Mouse (Mus musculus): ENCODE measurements around the gene Sox4.
A peak's percentile ranks its signal among the peaks of the same experiment; 100 is the strongest.

The Sox4 gene

DNA sequence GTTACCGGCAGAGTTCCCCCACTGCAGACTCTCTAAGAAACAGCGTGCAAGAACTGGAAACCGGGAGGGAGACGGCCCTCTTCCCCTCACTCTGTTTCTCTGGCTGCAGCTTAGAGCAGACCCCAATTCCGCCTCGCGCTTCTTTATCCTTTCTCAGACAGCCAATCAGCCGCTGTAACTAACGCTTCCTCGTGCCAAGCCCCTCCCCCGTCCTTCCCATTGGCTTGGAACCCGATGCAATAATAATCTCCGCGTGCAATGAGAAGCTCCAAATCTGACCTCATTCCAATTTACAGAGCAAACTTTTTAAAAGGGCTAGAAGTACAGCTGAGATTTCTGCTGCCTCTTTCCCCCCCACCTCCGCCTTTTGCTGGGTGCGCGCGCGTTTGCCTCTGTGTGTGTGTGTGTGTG lies at the start of gene Sox4:
Gene Sox4 (minus strand): TSS at position 133 of the 411 bp plus-strand sequence.
- DNase-seq (ENCODE audit: low read depth, low spot score), result peak; percentile 98

DNA sequence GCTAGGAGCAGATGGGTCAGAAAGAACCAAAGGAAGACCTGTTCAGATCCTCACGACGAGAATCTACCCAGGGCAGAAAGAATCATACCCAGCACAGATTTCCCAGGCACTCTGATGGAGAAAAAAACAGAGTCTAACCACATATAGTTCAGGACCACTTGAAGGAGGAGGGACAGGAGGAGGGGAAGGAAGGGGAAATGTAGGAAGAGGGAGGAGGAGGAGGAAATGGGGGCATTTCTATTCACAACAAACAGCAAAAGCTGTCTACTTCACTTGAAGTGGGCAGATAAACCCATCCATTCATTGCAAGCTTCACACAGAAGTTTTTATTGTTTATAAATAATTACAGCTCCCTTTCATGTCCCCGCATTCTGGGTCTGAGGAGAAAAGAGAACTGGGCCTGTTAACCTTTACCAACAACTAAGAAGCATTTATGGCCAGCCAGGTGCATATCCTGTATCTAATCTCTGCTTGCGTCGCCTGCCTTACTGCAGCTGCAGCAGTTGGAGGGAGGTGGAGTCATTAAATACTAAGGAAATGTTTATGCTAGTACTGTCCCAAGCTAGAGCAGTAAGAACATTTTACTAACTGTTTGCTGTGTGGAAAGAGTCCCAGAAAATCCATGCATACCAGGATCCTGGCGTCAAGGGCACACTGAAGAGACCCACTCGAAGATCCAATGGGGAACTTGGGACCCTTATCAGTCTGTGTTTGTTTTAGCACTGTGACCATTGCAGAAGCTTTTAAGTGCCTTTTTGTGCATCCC lies 38.6 kb upstream of the Sox4 start:
- DNase-seq (ENCODE audit: low read depth, low spot score), result no peak

DNA sequence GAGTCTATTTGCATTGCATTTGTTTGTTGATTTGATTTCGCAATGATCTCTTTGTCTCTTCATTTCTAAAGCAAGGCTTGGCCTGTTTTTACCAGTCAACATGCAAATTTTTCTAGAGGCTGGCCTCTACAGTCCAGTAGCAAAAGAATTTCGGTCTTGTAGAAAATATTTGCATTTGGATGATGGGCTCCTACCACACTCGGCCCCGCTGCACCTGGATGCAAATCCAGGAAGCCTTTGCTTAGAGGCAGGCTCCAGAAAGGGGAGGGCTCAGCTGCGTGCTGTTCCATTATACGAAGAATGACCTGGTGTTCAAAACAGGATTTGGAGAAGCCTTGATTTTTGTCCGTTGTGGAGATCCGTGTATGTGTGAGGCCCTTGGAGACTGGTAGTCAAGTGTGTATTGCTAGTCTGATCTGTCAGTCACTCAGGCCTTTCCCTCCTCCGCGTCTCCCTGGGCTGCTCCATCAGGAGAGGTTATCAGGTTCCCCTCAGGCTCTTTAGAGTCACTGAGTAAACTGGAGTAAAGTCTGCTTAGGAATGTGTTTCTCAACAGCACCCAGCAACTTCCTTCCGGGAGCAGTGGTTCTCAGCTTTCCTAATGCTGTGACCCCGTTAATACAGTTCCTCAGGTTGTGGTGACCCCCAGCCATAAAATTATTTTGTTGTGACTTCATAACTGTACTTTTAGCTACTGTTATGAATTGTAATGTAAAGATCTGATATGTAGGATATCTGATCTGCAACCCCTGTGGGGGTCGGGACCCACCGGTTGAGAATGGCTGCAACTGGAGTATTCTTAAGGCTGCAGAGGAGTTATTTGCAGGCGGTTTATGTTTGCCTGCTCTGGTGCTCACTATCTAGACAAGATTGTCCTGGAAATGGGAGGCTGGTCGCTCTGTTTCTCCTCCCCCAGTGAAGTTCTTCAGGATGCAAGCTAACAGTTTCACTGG lies 35.5 kb upstream of the Sox4 start:
- no peak for DNase-seq (ENCODE audit: low read depth, low spot score)

DNA sequence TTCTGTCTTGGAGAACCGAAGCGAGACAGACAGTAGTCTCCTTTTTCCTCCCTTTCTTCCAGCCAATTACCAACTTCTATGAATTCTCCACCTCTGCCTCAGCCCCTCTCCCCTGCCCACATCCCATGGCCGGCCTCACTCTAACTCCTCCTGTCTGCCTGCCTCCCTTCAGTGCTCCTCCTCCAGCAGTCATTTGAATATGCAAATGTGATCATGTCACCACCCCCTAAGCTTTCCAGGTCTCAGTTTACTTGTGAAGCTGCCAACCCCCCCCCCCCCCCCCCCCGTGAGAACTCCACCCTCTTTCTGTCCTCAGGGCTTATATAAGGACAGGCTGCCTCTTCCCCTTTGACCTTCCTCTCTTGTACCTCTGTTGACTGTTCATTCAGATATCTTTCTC lies 27.2 kb upstream of the Sox4 start:
- DNase-seq (ENCODE audit: low read depth, low spot score), result no peak

DNA sequence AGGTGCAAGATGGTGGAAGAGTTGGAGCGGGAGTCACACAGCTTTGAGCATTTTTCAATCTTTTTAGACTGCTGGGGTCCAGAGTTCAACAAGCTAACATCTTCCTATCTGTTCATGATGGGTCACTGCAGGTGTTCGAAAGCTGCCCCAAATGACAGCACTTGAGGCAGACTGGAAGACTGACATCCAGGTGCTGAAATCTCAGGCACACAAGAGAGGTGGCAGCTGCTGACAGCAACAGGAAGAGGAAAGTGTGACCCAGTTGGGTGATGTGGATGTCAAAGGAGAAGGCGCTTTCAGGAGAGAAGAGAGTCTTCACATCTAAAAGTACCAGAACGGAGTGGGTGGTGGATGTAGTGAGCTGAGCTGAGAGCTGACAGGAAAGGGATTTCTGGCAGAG lies 21.5 kb upstream of the Sox4 start:
- no peak for DNase-seq (ENCODE audit: low read depth, low spot score)

DNA sequence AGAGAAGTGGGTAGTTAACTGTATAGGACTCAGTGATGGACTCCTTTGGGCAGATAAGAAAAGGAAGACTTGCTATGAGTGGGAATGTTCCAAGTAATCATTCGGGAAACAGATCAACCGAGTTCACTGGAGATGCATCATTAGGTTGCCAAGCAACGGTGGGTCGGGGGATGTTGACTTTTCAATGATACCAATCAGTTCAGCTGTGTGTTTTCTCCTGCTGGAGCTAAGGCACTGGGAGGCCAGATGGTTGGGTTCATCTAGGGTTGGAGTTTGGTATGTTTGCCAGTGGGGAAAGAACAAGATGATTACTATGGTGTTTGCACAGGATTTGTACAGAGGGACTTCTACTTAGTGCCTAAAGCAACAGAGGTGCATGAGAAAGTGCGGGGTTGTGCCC lies 21.1 kb upstream of the Sox4 start:
- no peak for DNase-seq (ENCODE audit: low read depth, low spot score)

DNA sequence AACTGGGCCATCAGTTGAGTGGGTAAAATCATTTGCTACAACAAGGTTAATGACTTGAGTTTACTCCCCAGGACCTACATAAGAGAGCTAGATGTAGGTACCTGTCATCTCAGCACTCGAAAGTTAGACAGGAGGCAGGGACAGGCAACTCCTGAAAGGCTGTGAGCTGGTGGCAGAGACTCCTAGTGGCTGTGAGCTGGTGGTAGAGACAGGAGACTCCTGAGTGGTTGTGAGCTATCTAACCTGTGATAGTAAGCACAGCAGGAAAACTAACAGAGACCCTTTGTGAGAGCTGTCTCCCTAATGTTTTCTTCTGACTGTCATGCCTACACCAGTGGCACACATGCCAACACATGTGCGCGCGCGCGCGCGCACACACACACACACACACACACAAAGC lies 7.4 kb upstream of the Sox4 start:
- DNase-seq (ENCODE audit: low read depth, low spot score), result no peak

DNA sequence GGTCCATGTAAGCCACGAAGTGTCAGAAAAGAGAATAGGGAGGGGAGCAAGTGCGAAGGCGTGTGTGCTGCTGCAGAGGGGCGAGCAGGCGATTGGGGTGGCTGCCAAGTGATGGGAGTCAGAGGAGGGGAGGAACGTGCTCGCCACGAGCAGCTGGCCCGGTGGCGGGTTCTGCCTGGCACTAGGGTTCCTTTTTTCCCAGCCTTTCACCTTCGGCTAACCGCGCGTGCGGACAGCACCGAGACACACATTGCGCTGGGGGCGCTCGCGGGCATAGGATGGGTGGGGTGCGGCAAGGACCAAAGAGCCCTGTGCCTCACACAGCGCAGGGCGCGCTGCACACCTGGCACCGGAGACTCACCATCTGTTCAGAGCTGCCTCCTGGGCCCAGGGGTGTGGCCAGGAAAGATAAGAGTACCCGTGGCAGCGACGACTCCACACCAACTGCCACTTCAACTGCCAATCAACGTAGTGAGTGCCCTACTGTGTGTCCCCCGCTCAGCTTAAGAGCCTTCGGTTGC lies 6.0 kb upstream of the Sox4 start:
- DNase-seq (ENCODE audit: low read depth, low spot score), result peak; percentile 85

DNA sequence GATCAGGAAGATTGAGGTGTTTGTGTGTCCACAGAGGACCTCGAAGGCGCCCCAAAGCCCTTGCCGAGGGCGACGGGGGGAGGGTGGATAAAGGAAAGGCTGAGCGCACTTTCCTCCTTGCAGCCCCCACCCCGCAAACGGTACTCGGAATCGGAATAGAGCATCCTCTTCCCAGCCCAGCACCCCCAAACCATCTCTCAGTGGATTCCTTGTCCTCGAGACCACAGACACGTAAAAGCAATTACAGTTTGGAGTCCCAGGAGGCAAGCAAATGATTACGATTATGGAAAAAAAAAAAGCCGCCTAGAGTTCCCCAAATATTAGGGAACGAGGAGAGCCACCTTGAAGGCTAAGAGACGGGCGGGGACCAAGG lies 5.5 kb upstream of the Sox4 start:
- no peak for DNase-seq (ENCODE audit: low read depth, low spot score)

DNA sequence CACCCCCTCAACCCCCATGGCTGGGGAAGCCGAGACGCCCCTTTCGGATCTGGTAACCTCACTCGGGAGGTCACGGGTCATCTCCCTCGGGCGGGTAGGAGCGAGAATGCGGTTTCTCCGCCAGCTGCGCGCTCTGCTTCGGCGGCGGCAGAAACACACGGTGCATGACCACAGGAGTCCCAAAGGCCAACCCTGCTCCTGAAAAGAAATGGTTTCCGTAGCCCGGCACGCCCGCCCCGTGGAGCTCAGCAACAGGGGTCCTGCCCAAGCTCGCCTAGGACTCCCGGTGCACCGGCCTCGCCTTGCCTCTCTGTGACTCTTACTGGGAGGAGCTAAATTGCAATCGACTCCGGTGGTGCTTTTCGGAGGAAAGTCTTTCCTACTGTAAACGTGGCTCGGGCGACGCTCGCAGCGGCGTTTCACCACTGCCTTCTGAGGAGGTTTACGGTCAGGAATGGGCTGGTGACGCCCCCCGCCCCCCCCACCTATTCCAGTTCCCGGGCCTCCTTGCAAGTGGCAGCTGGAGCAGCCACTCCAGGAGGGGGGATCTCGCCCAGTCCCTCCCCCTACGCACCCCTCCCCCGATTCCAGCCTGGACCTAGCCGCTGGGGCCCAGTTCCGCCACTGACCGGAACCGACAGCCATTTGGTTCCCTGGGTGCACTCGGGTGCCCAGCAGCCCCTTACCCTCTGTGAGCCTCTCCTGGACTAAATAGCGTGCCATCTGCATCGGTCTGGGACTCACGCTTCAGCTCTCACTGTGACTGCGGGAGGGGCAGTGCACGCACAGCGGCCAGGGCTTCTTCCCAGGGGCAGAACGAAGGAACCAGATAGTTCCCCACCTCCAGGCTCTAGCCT lies 4.9 kb upstream of the Sox4 start:
- peak; percentile 89 for DNase-seq (ENCODE audit: low read depth, low spot score)

DNA sequence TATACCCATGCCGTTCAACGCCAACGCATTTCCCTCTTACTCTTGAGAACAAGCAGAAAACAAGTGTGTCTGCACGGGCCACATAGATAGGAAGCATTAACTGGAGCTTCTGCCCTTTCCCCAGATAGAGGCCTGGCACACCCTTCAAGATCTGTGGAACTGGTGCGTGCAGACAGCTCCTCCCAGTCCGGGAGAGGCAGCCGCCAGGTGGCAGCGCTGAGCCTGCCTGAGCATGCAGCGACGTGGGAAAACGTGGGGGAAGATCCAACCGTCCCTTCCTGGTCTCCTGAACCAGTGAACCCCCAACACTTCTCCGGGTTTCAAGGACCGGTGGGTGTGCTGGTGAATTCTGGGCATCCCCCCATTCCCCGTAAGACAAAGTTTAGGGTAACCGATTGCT lies 4.3 kb upstream of the Sox4 start:
- peak; percentile 96 for DNase-seq (ENCODE audit: low read depth, low spot score)

DNA sequence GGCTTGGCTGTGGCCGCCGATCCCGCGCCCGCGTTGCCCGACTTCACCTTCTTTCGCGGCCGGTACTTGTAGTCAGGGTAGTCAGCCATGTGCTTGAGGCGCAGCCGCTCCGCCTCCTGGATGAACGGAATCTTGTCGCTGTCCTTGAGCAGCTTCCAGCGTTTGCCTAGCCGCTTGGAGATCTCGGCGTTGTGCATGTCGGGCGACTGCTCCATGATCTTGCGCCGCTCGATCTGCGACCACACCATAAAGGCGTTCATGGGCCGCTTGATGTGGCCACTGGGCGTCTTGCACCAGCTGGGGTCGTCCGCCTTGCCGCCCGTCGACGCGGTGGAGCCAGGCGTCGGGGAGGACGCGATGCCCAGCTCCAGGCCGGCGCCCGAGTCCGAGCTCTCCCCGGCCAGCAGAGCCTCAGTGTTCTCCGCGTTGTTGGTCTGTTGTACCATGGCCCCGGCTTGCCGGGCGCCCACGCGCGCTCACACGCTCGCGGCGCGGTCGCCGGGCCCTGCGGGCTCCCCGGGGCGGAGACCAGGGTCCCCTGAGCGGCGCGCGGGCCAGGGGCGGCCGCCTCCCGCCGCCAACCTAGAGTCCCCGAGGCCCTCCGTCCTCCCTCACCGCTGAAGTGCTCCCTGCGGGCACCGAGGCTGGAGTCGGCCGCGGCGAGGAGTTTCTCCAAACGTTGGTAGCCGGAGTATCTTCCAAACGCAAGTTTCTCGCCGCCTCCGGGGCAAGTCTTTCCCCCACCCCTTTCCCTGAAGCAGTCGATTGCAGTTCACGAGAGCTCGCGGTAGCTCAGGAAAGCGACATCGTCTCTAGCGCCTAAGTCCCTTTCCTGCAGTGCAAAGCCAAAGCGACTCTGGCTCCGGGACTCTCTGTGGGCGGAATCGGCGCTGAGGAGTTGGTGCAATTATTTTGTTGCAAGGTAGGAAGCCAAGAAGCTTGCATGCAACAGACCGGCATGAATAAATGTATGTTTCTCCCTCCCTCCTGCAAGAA lies 639 bp downstream of the Sox4 start:
- DNase-seq (ENCODE audit: low read depth, low spot score), result peak; percentile 54

DNA sequence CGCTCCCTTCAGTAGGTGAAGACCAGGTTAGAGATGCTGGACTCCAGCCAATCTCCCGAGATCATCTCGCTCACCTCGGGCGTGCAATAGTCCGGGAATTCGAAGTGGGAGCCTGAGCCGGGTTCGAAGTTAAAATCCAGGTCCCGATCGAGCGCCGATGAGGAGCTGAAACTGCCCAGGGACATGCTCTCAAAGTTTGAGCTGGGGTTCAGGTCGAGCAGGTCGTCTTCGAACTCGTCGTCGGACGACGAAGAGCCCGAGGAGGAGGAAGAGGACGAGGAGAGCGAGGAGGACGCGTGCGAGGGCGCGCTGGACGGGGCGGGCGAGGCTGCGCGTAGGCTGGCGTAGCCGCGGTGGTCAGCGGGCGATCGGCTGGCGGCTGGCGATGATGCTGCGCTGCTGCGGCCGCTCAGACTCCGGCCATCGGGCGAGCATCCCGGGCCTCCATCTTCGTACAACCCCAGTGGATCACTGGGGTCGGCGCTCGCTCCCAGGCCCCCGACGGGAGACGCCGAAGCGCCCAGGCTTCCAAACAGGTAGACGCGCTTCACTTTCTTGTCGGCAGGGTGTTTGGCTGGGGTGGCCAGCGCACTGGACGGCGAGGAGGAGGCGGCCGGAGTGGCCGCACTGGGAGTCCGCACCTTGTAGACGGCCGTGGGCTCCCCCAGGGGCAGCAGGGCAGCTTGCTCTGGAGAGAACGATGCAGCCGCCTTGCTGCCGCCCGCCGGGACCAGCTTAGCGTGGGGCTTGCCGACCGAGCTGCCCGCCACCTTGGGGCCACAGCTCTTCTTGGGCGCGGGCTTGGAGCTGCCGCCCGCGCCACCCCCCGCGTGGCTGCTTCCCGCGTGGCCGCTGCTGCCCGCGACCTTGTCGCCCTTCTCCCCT lies 1.6 kb downstream of the Sox4 start:
- peak; percentile 32 for DNase-seq (ENCODE audit: low read depth, low spot score)

DNA sequence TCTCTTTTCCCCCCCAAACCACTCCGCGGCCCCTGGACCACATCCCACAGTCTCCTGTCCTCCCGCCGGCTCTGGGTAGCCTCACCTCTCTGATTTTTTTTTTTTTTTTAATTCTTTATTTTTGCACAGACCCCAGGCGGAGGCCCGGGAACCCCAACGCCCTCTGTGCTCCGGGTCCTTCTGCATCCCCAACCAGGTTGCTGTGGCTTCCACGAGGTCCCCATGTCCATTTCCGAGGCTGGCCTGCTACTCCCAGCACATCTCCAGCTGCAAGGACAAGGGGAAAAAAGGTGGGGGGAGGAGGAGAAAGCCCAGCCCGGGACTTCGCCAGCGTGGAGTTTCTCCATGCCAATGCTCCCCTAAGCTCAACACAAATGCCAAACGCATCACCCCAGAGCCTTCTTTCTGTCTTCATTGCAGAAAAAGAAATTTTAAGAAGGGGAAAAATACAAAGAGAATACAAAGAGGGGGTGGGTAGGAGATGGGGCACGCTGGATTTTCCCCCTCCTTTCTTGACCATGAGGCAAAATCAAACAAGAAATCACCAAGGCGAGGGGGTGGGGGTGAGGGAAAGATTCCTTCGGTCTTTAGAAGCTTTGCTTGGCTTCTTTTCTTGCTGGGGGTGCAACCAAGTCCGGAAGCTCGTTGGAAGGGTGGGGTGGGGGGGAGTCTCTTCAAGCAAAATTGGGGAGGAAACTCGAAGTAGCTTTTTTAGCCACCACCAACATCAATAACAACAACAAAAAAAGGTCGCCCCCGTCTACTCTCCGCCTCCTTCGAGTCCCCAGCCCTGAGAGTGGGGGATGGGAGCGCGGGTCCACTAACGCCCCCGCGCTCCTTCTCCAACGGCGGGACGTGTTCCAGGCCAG lies 2.7 kb downstream of the Sox4 start:
- peak; percentile 82 for DNase-seq (ENCODE audit: low read depth, low spot score)

DNA sequence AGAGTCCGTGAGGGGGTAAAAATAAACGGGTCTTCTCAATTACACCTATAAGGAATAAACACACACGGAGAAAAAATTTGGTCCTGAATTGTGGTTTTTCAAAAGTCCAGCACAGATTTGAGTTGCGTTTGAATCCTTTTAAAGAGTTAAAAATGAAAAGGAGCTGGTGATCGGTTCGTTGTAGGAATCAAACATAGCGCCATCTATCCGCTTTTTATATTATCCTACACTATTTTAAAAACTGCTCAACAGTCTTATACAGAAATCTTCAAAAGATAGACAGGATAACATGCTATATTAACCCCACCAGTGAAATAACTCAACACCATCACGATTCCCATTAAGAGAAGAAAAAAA lies 3.3 kb downstream of the Sox4 start:
- no peak for DNase-seq (ENCODE audit: low read depth, low spot score)

DNA sequence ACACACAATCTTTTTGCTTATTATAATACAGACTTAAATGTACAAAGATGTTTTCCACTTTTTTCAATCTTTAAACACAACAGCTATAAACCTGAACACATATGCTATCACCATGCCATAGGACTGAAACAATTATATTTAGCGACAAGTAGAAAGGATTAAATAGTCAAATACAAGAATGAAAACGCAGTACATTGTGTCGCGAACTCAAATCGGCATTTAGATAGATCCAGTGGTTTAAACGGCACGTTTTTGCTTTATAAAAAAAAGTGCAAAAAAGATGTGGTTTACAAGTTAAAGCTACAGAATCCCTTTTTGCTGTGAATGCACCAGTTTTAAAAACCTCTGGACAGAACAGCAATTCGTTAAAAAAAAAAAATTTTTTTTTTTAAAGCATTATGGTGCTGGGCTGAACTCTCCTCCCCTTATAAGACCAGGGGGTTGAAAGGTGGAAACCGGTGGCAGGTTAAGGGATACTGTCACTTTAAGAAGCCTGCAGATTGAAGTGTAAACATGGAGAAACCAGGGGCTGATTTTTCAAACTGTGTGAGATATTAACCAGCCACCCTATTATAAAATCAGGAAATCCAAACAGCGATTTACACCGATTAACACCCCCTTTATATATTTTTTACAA lies 4.1 kb downstream of the Sox4 start:
- DNase-seq (ENCODE audit: low read depth, low spot score), result peak; percentile 25

DNA sequence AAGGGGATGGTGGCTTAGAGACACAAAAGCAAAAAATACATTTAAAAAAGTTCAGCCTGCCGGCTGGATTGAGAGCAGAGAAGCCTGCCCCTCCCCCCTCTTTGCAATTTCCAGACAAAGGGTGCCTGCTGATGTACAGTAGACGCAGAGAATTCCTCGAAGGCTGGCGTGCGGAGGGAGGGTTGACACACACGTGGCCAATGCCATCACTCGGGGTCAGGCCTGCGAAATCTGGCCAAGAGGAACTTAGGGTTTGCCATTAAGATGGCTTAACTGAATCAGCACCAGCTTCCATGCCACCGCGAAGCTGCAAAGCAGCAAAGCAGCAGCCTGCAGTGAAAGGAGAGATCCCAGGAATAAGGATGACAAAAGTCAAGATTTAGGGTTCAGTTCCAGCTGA lies 5.0 kb downstream of the Sox4 start:
- peak; percentile 79 for DNase-seq (ENCODE audit: low read depth, low spot score)

Data from mesoderm, embryonic 11.5 days (tissue).